Mouse (Mus musculus): ENCODE data around the gene Ptprg. TPM values are rescaled to one million over a fixed set of nuclear protein-coding genes. Genes with fewer than 3 reads are reported as not detected.

Ptprg gene
- total RNA-seq, 2 experiments from 2014 or later, result not detected

- no peak for ATAC-seq (replicated peaks; ENCODE audit: poor library complexity)
These were observed 318.5 kb downstream of the Ptprg start for GRCm38 (mm10) chr14:11871752-11872344.

GRCm38 (mm10) chr14:11874266-11874665 lies 320.9 kb downstream of the Ptprg start:
- ATAC-seq (replicated peaks; ENCODE audit: poor library complexity), result no peak

- no peak for ATAC-seq (replicated peaks; ENCODE audit: poor library complexity)
These were observed 321.9 kb downstream of the Ptprg start for GRCm38 (mm10) chr14:11874960-11875889.

- no peak for ATAC-seq (replicated peaks; ENCODE audit: poor library complexity)
These were observed 327.8 kb downstream of the Ptprg start for GRCm38 (mm10) chr14:11881082-11881481.

- ATAC-seq (replicated peaks; ENCODE audit: poor library complexity), result no peak
These were observed 330.0 kb downstream of the Ptprg start for GRCm38 (mm10) chr14:11883142-11883921.

GRCm38 (mm10) chr14:11883995-11884394 lies 330.7 kb downstream of the Ptprg start:
- ATAC-seq (replicated peaks; ENCODE audit: poor library complexity), result no peak

GRCm38 (mm10) chr14:11886417-11886816 lies 333.1 kb downstream of the Ptprg start:
- ATAC-seq (replicated peaks; ENCODE audit: poor library complexity), result no peak

- no peak for ATAC-seq (replicated peaks; ENCODE audit: poor library complexity)
These were observed 337.6 kb downstream of the Ptprg start for GRCm38 (mm10) chr14:11890890-11891289.

- ATAC-seq (replicated peaks; ENCODE audit: poor library complexity), result no peak
These were observed 339.3 kb downstream of the Ptprg start for GRCm38 (mm10) chr14:11892621-11893020.

- no peak for ATAC-seq (replicated peaks; ENCODE audit: poor library complexity)
These were observed 342.2 kb downstream of the Ptprg start for GRCm38 (mm10) chr14:11895486-11895885.

- ATAC-seq (replicated peaks; ENCODE audit: poor library complexity), result no peak
These were observed 349.5 kb downstream of the Ptprg start for GRCm38 (mm10) chr14:11902794-11903193.

GRCm38 (mm10) chr14:11906130-11906675 lies 352.9 kb downstream of the Ptprg start:
- ATAC-seq (replicated peaks; ENCODE audit: poor library complexity), result no peak

GRCm38 (mm10) chr14:11912253-11912652 lies 358.9 kb downstream of the Ptprg start:
- no peak for ATAC-seq (replicated peaks; ENCODE audit: poor library complexity)

GRCm38 (mm10) chr14:11917225-11917624 lies 363.9 kb downstream of the Ptprg start:
- ATAC-seq (replicated peaks; ENCODE audit: poor library complexity), result no peak

GRCm38 (mm10) chr14:11928545-11928944 lies 375.2 kb downstream of the Ptprg start:
- ATAC-seq (replicated peaks; ENCODE audit: poor library complexity), result no peak

- ATAC-seq (replicated peaks; ENCODE audit: poor library complexity), result no peak
These were observed 379.2 kb downstream of the Ptprg start for GRCm38 (mm10) chr14:11932517-11932916.

- ATAC-seq (replicated peaks; ENCODE audit: poor library complexity), result no peak
These were observed 381.2 kb downstream of the Ptprg start for GRCm38 (mm10) chr14:11934556-11934955.

GRCm38 (mm10) chr14:11935281-11935680 lies 381.9 kb downstream of the Ptprg start:
- no peak for ATAC-seq (replicated peaks; ENCODE audit: poor library complexity)

GRCm38 (mm10) chr14:11935698-11936097 lies 382.4 kb downstream of the Ptprg start:
- ATAC-seq (replicated peaks; ENCODE audit: poor library complexity), result no peak

GRCm38 (mm10) chr14:11938912-11939311 lies 385.6 kb downstream of the Ptprg start:
- no peak for ATAC-seq (replicated peaks; ENCODE audit: poor library complexity)

- no peak for ATAC-seq (replicated peaks; ENCODE audit: poor library complexity)
These were observed 388.7 kb downstream of the Ptprg start for GRCm38 (mm10) chr14:11941989-11942514.
